Mouse (Mus musculus) cerebellum, postnatal 14 days (tissue): Measurements from ENCODE around the gene Ifitm10.

Source experiments
- DNase-seq, 2 experiments: peaks; one replicate each; pipeline ENCODE4 v3.0.0; 2021; ENCODE audit warnings: mixed read lengths in 2 of 2

Ifitm10 gene

GRCm38 (mm10) chr7:142389961-142390650 is 16.6 kb upstream of the Ifitm10 start:
- DNase-seq = no peak

GRCm38 (mm10) chr7:142388740-142389139 is 15.2 kb upstream of the Ifitm10 start:
- no peak for DNase-seq

GRCm38 (mm10) chr7:142388198-142388597 is 14.6 kb upstream of the Ifitm10 start:
- no peak for DNase-seq

GRCm38 (mm10) chr7:142387419-142388148 is 14.0 kb upstream of the Ifitm10 start, which contains the start of gene Ctsd:
Gene Ctsd (minus strand): TSS chr7:142388038.
- peak; percentile 98 to 99 for DNase-seq

GRCm38 (mm10) chr7:142386621-142387201 is 13.2 kb upstream of the Ifitm10 start:
- peak; percentile 28 to 37 for DNase-seq

- DNase-seq = no peak
Measured at GRCm38 (mm10) chr7:142385742-142386403, 12.3 kb upstream of the Ifitm10 start.

GRCm38 (mm10) chr7:142384306-142384705 is 10.8 kb upstream of the Ifitm10 start:
- no peak for DNase-seq

GRCm38 (mm10) chr7:142382567-142382966 is 9.0 kb upstream of the Ifitm10 start, which contains the start of gene Gm49369:
Gene Gm49369 (minus strand): TSS chr7:142382667.
- DNase-seq = no peak

- no peak for DNase-seq
Measured at GRCm38 (mm10) chr7:142381175-142381574, 7.6 kb upstream of the Ifitm10 start.

- DNase-seq = no peak
Measured at GRCm38 (mm10) chr7:142379186-142379585, 5.6 kb upstream of the Ifitm10 start.

- DNase-seq = no peak
Measured at GRCm38 (mm10) chr7:142377233-142377925, 3.8 kb upstream of the Ifitm10 start.

- peak in 1 of 2 experiments; percentile 20 for DNase-seq
Measured at GRCm38 (mm10) chr7:142376096-142376495, 2.5 kb upstream of the Ifitm10 start.

GRCm38 (mm10) chr7:142375261-142375724 is 1.7 kb upstream of the Ifitm10 start:
- DNase-seq = peak; percentile 81 to 83

GRCm38 (mm10) chr7:142374413-142375015 is 961 bp upstream of the Ifitm10 start:
- peak; percentile 27 to 37 for DNase-seq

GRCm38 (mm10) chr7:142373039-142373438 is 514 bp downstream of the Ifitm10 start:
- DNase-seq = no peak

- peak; percentile 65 to 75 for DNase-seq
Measured at GRCm38 (mm10) chr7:142371768-142372661, 1.5 kb downstream of the Ifitm10 start.

GRCm38 (mm10) chr7:142371398-142371767 is 2.2 kb downstream of the Ifitm10 start:
- peak in 1 of 2 experiments; percentile 77 for DNase-seq

GRCm38 (mm10) chr7:142370937-142371336 is 2.6 kb downstream of the Ifitm10 start:
- no peak for DNase-seq

- DNase-seq = peak; percentile 55 to 64
Measured at GRCm38 (mm10) chr7:142369820-142370219, 3.7 kb downstream of the Ifitm10 start.

- peak; percentile 93 to 97 for DNase-seq
Measured at GRCm38 (mm10) chr7:142368856-142369255, 4.7 kb downstream of the Ifitm10 start.

GRCm38 (mm10) chr7:142363107-142363506 is 10.4 kb downstream of the Ifitm10 start:
- no peak for DNase-seq
